Mouse (Mus musculus) hindbrain, embryonic 11.5 days (tissue): Measurements from ENCODE around the gene Cdk17. TPM values are rescaled to one million over a fixed set of nuclear protein-coding genes. Genes with fewer than 3 reads are reported as not detected.

Experiments used
- ATAC-seq: fragments of 200-750 bp; cut with Nextera tagmentation; 2 replicates; pipeline ENCODE4 v1.8.0; 2017; ENCODE audit warnings: mild to moderate bottlenecking, moderate TSS enrichment, moderate library complexity; ENCODE audit not compliant: low FRiP score
- DNase-seq: peaks from one replicate; pipeline ENCODE4 v3.0.0-alpha.2; 2015; ENCODE audit warnings: low spot score
- H3K27ac ChIP-seq: fragments of 300-500 bp; sonication (generic); 2 replicates; pipeline ENCODE4 v1.5.1; 2014; ENCODE audit warnings: mild to moderate bottlenecking, low read depth, low read length
- H3K27me3 ChIP-seq: fragments of 300-500 bp; sonication (generic); 2 replicates; pipeline ENCODE4 v1.6.1; 2014; ENCODE audit warnings: mild to moderate bottlenecking, low read length, moderate library complexity, mixed read lengths; ENCODE audit not compliant: control insufficient read depth, insufficient read depth
- H3K36me3 ChIP-seq: fragments of 300-500 bp; sonication (generic); 2 replicates; pipeline ENCODE4 v1.6.1; 2014; ENCODE audit warnings: mild to moderate bottlenecking, low read length, moderate library complexity, mixed read lengths; ENCODE audit not compliant: control insufficient read depth, insufficient read depth
- H3K4me1 ChIP-seq: fragments of 300-500 bp; sonication (generic); replicated peaks from 2 replicates; pipeline ENCODE4 v1.6.1; 2014; ENCODE audit warnings: low read length, mixed read lengths; ENCODE audit not compliant: control insufficient read depth, insufficient read depth
- H3K4me2 ChIP-seq: fragments of 300-500 bp; sonication (generic); replicated peaks from 2 replicates; pipeline ENCODE4 v1.6.1; 2014; ENCODE audit warnings: mild to moderate bottlenecking, low read depth, low read length
- H3K4me3 ChIP-seq: fragments of 300-500 bp; sonication (generic); 2 replicates; pipeline ENCODE4 v1.5.1; 2014; ENCODE audit warnings: low read depth, low read length
- H3K9ac ChIP-seq: fragments of 300-500 bp; sonication (generic); 2 replicates; pipeline ENCODE4 v1.6.1; 2014; ENCODE audit warnings: low read depth, low read length
- H3K9me3 ChIP-seq: fragments of 300-500 bp; sonication (generic); 2 replicates; pipeline ENCODE4 v1.6.1; 2016; ENCODE audit warnings: low read length; ENCODE audit not compliant: control insufficient read depth
- WGBS: fragments of 180-500 bp; shearing (Covaris S2); extraction: QIAGEN DNeasy Blood & Tissue Kit; methylation state at CpG from one replicate; pipeline ENCODE4 v1.1.7; 2014; 5-methylcytosine and 5-hydroxymethylcytosine counted together
- polyA plus RNA-seq: library from polyadenylated mRNA; unstranded; fragments of >200 nt; fragmentation: Nextera tagmentation; extraction: Ambion mirVana; gene quantifications from 2 replicates; pipeline ENCODE4 v1.2.1, GENCODE M21; 2014

The Cdk17 gene
- polyA plus RNA-seq, 1 experiment from 2014 or later = 37.3 TPM

- Histone ChIP-seq H3K36me3 (0 out of 2 replicates have a peak, but pooled peaks cover 2% of the 10 kb centered on the region), H3K27me3 (no peaks in the 10 kb centered on the region), H3K4me1 (no peaks in the 10 kb centered on the region), H3K4me2 (no peak overlapping the region), H3K4me3 (no peak overlapping the region), H3K9me3 (no peaks in the 10 kb centered on the region), H3K27ac (no peak overlapping the region), H3K9ac (no peak overlapping the region)
- WGBS = 7% methylated on average over 5 of the region's 5 CpGs
- ATAC-seq (no peak), DNase-seq (no peak)
Measured at GRCm38 (mm10) chr10:93242861-93243260, 82.2 kb downstream of the Cdk17 start.

GRCm38 (mm10) chr10:93244209-93244705 is 83.6 kb downstream of the Cdk17 start:
- Histone ChIP-seq H3K27ac (no peak overlapping the region), H3K4me1 (no peaks in the 10 kb centered on the region), H3K4me2 (no peak overlapping the region), H3K27me3 (no peaks in the 10 kb centered on the region), H3K4me3 (no peak overlapping the region), H3K36me3 (no peaks in the 10 kb centered on the region), H3K9me3 (no peaks in the 10 kb centered on the region), H3K9ac (no peak overlapping the region)
- 87% methylated on average over 10 of the region's 10 CpGs for WGBS
- ATAC-seq (no peak), DNase-seq (no peak)

- Histone ChIP-seq H3K36me3 (no peaks in the 10 kb centered on the region), H3K27ac (no peak overlapping the region), H3K27me3 (no peaks in the 10 kb centered on the region), H3K9me3 (no peaks in the 10 kb centered on the region), H3K4me1 (no peaks in the 10 kb centered on the region), H3K4me2 (no peak overlapping the region), H3K4me3 (no peak overlapping the region), H3K9ac (no peak overlapping the region)
- WGBS = 95% methylated on average over 7 of the region's 7 CpGs
- ATAC-seq = no peak
- no peak for DNase-seq
Measured at GRCm38 (mm10) chr10:93246185-93246920, 85.7 kb downstream of the Cdk17 start.

DNA sequence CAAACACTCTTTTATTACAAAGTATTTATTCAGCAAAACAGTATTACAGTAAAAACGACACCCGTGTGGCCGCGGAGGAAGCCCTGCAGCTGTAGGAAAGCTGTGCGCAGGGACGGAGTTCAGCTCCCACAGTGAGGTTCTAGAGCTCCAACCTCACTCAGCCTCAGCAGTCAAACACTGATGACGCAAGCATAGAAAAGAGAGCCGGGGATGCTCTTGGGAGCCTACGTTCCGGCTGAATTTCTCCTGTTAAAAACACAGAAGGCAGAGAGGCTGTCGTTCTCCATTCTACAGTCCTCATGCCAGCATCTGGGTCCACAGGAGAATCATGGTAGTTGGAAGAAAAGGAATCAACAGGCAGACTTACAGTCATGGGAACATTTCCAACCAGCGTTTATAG is 86.7 kb downstream of the Cdk17 start:
- ATAC-seq (no peak), DNase-seq (no peak)
- 89% methylated on average over 12 of the region's 12 CpGs for WGBS

DNA sequence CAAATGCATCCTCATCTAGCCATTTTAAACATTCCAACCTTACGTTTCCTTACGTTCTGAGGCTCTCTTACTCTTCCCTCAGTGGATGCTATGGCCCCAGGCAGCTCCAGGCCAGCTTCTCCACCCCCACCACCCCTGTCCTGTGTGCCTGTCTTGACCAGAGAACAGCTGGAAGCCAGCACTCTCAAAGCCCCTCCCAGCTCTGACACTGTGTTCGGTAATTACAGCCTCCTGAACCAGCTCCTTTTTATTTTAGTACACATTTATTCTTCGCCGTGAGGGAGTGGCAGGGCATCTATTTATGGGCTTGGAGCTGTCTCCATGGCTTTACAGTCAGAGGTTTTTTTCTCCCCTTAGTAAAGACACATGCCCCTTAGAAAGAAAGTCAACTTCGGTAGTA is 87.2 kb downstream of the Cdk17 start:
- no peak overlapping the region for H3K27ac ChIP-seq
- H3K9ac ChIP-seq = no peak overlapping the region
- H3K27me3 ChIP-seq = no peaks in the 10 kb centered on the region
- WGBS = 57% methylated on average over 6 of the region's 6 CpGs
- no peaks in the 10 kb centered on the region for H3K9me3 ChIP-seq
- H3K4me1 ChIP-seq = no peaks in the 10 kb centered on the region
- DNase-seq = no peak
- no peak overlapping the region for H3K4me3 ChIP-seq
- H3K4me2 ChIP-seq = no peak overlapping the region
- ATAC-seq = no peak
- H3K36me3 ChIP-seq = no peaks in the 10 kb centered on the region

More for the DNA sequence above, 86.7 kb downstream of the Cdk17 start:
- no peaks in the 10 kb centered on the region for H3K9me3 ChIP-seq
- H3K27me3 ChIP-seq = no peaks in the 10 kb centered on the region
- no peak overlapping the region for H3K9ac ChIP-seq
- no peak overlapping the region for H3K4me2 ChIP-seq
- no peaks in the 10 kb centered on the region for H3K4me1 ChIP-seq
- no peak overlapping the region for H3K4me3 ChIP-seq
- no peaks in the 10 kb centered on the region for H3K36me3 ChIP-seq
- H3K27ac ChIP-seq = no peak overlapping the region

DNA sequence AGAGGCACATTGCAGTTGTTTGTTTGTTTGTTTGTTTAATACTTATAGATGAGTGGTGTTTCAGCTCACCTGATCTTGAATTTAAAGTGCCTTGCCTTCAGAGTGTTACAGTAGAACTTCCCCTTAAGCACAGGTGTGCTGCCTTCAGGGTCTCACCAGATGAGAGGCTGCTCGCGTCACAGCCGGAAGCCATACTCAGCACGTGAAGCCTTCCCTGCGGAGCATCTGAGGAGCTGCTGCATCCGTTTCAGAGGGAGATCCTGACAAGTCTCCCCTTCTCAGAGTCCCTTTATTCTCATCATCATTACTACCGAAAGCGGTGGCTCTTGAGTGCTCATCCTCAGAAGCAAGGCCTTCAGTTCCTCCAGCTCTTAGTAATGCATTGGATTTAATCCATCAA is 87.7 kb downstream of the Cdk17 start:
- DNase-seq = no peak
- no peak overlapping the region for H3K9ac ChIP-seq
- H3K27me3 ChIP-seq = no peaks in the 10 kb centered on the region
- H3K4me1 ChIP-seq = no peaks in the 10 kb centered on the region
- H3K4me2 ChIP-seq = no peak overlapping the region
- no peak for ATAC-seq
- H3K36me3 ChIP-seq = no peaks in the 10 kb centered on the region
- 85% methylated on average over 8 of the region's 8 CpGs for WGBS
- no peak overlapping the region for H3K27ac ChIP-seq
- no peak overlapping the region for H3K4me3 ChIP-seq
- H3K9me3 ChIP-seq = no peaks in the 10 kb centered on the region

GRCm38 (mm10) chr10:93249901-93250300 is 89.2 kb downstream of the Cdk17 start:
- no peak for DNase-seq
- Histone ChIP-seq H3K27ac (no peak overlapping the region), H3K9ac (no peak overlapping the region), H3K27me3 (no peaks in the 10 kb centered on the region), H3K4me3 (no peak overlapping the region), H3K4me2 (no peak overlapping the region), H3K4me1 (no peaks in the 10 kb centered on the region), H3K9me3 (no peaks in the 10 kb centered on the region), H3K36me3 (no peaks in the 10 kb centered on the region)
- WGBS = 70% methylated on average over 7 of the region's 7 CpGs
- no peak for ATAC-seq

GRCm38 (mm10) chr10:93250436-93251317 is 90.0 kb downstream of the Cdk17 start:
- WGBS = 84% methylated on average over 24 of the region's 24 CpGs
- H3K9me3 ChIP-seq = no peaks in the 10 kb centered on the region
- DNase-seq = no peak
- no peak overlapping the region for H3K4me3 ChIP-seq
- H3K27ac ChIP-seq = no peak overlapping the region
- H3K36me3 ChIP-seq = no peaks in the 10 kb centered on the region
- H3K4me2 ChIP-seq = no peak overlapping the region
- ATAC-seq = no peak
- H3K9ac ChIP-seq = no peak overlapping the region
- 0 out of 2 replicates have a peak, but pooled peaks cover 3% of the 10 kb centered on the region for H3K4me1 ChIP-seq
- H3K27me3 ChIP-seq = no peaks in the 10 kb centered on the region
